Mouse (Mus musculus): ENCODE results near the gene Fat1. TPM values are rescaled to one million over a fixed set of nuclear protein-coding genes. Genes with fewer than 3 reads are reported as not detected.

Gene Fat1
- 14.8 and 16.0 TPM in 2 replicates for polyA plus RNA-seq (2015; fragmentation: Nextera tagmentation; extraction: Ambion mirVana)

- H3K9ac ChIP-seq (ENCODE audit: low read depth, low read length) = peak within 1 kb of the TSS; percentile 60
- H3K27me3 ChIP-seq (replicated peaks; ENCODE audit: control insufficient read depth, insufficient read depth, low read length) = no peaks in the 10 kb centered on the region
- peak within 1 kb of the TSS; percentile 89 for H3K4me3 ChIP-seq (ENCODE audit: low read length)
- peak within 1 kb of the TSS; percentile 96 for H3K4me2 ChIP-seq (ENCODE audit: low read length)
- under 1% methylated on average over 46 of the region's 49 CpGs for WGBS
- H3K36me3 ChIP-seq (ENCODE audit: control insufficient read depth, insufficient read depth, low read length) = no peaks in the 10 kb centered on the region
- peak; percentile 76 for ATAC-seq
- peak within 1 kb of the TSS; percentile 88 for H3K27ac ChIP-seq (ENCODE audit: low read depth, low read length)
- H3K9me3 ChIP-seq (ENCODE audit: control insufficient read depth, low read length) = no peaks in the 10 kb centered on the region
- H3K4me1 ChIP-seq (ENCODE audit: control insufficient read depth, insufficient read depth, low read depth, low read length) = no peaks in the 10 kb centered on the region; the same call in 1 of the 2 replicates
Measured at GRCm38 (mm10) chr8:44934850-44935497, at the start of gene Fat1. Gene Fat1, plus strand, starts transcription at chr8:44935447.

- H3K9me3 ChIP-seq (ENCODE audit: control insufficient read depth, low read length) = no peaks in the 10 kb centered on the region
- no peak overlapping the region for H3K9ac ChIP-seq (ENCODE audit: low read depth, low read length)
- no peaks in the 10 kb centered on the region for H3K27me3 ChIP-seq (replicated peaks; ENCODE audit: control insufficient read depth, insufficient read depth, low read length)
- no peaks in the 10 kb centered on the region for H3K36me3 ChIP-seq (ENCODE audit: control insufficient read depth, insufficient read depth, low read length)
- 0 out of 2 replicates have a peak, but pooled peaks cover 1% of the 10 kb centered on the region for H3K4me1 ChIP-seq (ENCODE audit: control insufficient read depth, insufficient read depth, low read depth, low read length)
- no peak for ATAC-seq
- H3K4me3 ChIP-seq (ENCODE audit: low read length) = no peak overlapping the region
- no peak overlapping the region for H3K4me2 ChIP-seq (ENCODE audit: low read length)
- H3K27ac ChIP-seq (ENCODE audit: low read depth, low read length) = no peak overlapping the region
- WGBS = 83% methylated on average over 6 of the region's 6 CpGs
Measured at GRCm38 (mm10) chr8:44894626-44895025, 40.6 kb upstream of the Fat1 start.

GRCm38 (mm10) chr8:44899575-44899991 lies 35.7 kb upstream of the Fat1 start:
- Histone ChIP-seq H3K4me1 (ENCODE audit: control insufficient read depth, insufficient read depth, low read depth, low read length) (0 out of 2 replicates have a peak, but pooled peaks cover 2% of the 10 kb centered on the region), H3K9me3 (ENCODE audit: control insufficient read depth, low read length) (no peaks in the 10 kb centered on the region), H3K4me3 (ENCODE audit: low read length) (no peak overlapping the region), H3K36me3 (ENCODE audit: control insufficient read depth, insufficient read depth, low read length) (no peaks in the 10 kb centered on the region), H3K27ac (ENCODE audit: low read depth, low read length) (no peak overlapping the region), H3K9ac (ENCODE audit: low read depth, low read length) (no peak overlapping the region), H3K4me2 (ENCODE audit: low read length) (no peak overlapping the region), H3K27me3 (replicated peaks; ENCODE audit: control insufficient read depth, insufficient read depth, low read length) (no peaks in the 10 kb centered on the region)
- ATAC-seq = peak; percentile 56
- WGBS = 40% methylated on average over 12 of the region's 12 CpGs

- Histone ChIP-seq H3K27ac (ENCODE audit: low read depth, low read length) (no peak overlapping the region), H3K9me3 (ENCODE audit: control insufficient read depth, low read length) (no peaks in the 10 kb centered on the region), H3K4me3 (ENCODE audit: low read length) (no peak overlapping the region), H3K36me3 (ENCODE audit: control insufficient read depth, insufficient read depth, low read length) (no peaks in the 10 kb centered on the region), H3K4me2 (ENCODE audit: low read length) (no peak overlapping the region), H3K27me3 (replicated peaks; ENCODE audit: control insufficient read depth, insufficient read depth, low read length) (no peaks in the 10 kb centered on the region), H3K4me1 (ENCODE audit: control insufficient read depth, insufficient read depth, low read depth, low read length) (no peaks in the 10 kb centered on the region), H3K9ac (ENCODE audit: low read depth, low read length) (no peak overlapping the region)
- WGBS = 75% methylated on average over 12 of the region's 12 CpGs
- ATAC-seq = no peak
Measured at GRCm38 (mm10) chr8:44911126-44911903, 23.9 kb upstream of the Fat1 start.

GRCm38 (mm10) chr8:44919487-44920082 lies 15.7 kb upstream of the Fat1 start:
- no peak for ATAC-seq
- Histone ChIP-seq H3K27me3 (replicated peaks; ENCODE audit: control insufficient read depth, insufficient read depth, low read length) (no peaks in the 10 kb centered on the region), H3K4me2 (ENCODE audit: low read length) (no peak overlapping the region), H3K4me3 (ENCODE audit: low read length) (no peak overlapping the region), H3K9ac (ENCODE audit: low read depth, low read length) (no peak overlapping the region), H3K27ac (ENCODE audit: low read depth, low read length) (no peak overlapping the region), H3K9me3 (ENCODE audit: control insufficient read depth, low read length) (no peaks in the 10 kb centered on the region), H3K36me3 (ENCODE audit: control insufficient read depth, insufficient read depth, low read length) (no peaks in the 10 kb centered on the region), H3K4me1 (ENCODE audit: control insufficient read depth, insufficient read depth, low read depth, low read length) (no peaks in the 10 kb centered on the region)
- whole genome bisulfite sequencing = 91% methylated on average over 12 of the region's 12 CpGs

- WGBS = 74% methylated on average over 7 of the region's 7 CpGs
- no peak overlapping the region for H3K4me2 ChIP-seq (ENCODE audit: low read length)
- ATAC-seq = no peak
Measured at GRCm38 (mm10) chr8:44920379-44921032, 14.7 kb upstream of the Fat1 start.

GRCm38 (mm10) chr8:44924995-44925394 lies 10.3 kb upstream of the Fat1 start:
- no peak for ATAC-seq
- WGBS = 93% methylated on average over 5 of the region's 5 CpGs

More at GRCm38 (mm10) chr8:44920379-44921032, 14.7 kb upstream of the Fat1 start:
- Histone ChIP-seq H3K27me3 (replicated peaks; ENCODE audit: control insufficient read depth, insufficient read depth, low read length) (no peaks in the 10 kb centered on the region), H3K9me3 (ENCODE audit: control insufficient read depth, low read length) (no peaks in the 10 kb centered on the region), H3K36me3 (ENCODE audit: control insufficient read depth, insufficient read depth, low read length) (no peaks in the 10 kb centered on the region), H3K27ac (ENCODE audit: low read depth, low read length) (no peak overlapping the region), H3K4me3 (ENCODE audit: low read length) (no peak overlapping the region), H3K4me1 (ENCODE audit: control insufficient read depth, insufficient read depth, low read depth, low read length) (no peaks in the 10 kb centered on the region), H3K9ac (ENCODE audit: low read depth, low read length) (no peak overlapping the region)

GRCm38 (mm10) chr8:44930058-44930457 lies 5.2 kb upstream of the Fat1 start:
- Histone ChIP-seq H3K27ac (ENCODE audit: low read depth, low read length) (no peak overlapping the region), H3K27me3 (replicated peaks; ENCODE audit: control insufficient read depth, insufficient read depth, low read length) (no peaks in the 10 kb centered on the region), H3K4me3 (ENCODE audit: low read length) (no peak overlapping the region), H3K4me2 (ENCODE audit: low read length) (no peak overlapping the region), H3K4me1 (ENCODE audit: control insufficient read depth, insufficient read depth, low read depth, low read length) (no peaks in the 10 kb centered on the region; the same call in 1 of the 2 replicates), H3K36me3 (ENCODE audit: control insufficient read depth, insufficient read depth, low read length) (no peaks in the 10 kb centered on the region), H3K9ac (ENCODE audit: low read depth, low read length) (no peak overlapping the region), H3K9me3 (ENCODE audit: control insufficient read depth, low read length) (peaks cover 3% of the 10 kb centered on the region; the same call in 1 of the 2 replicates)
- 94% methylated on average over 3 of the region's 3 CpGs for WGBS
- no peak for ATAC-seq

More at GRCm38 (mm10) chr8:44924995-44925394, 10.3 kb upstream of the Fat1 start:
- Histone ChIP-seq H3K27me3 (replicated peaks; ENCODE audit: control insufficient read depth, insufficient read depth, low read length) (no peaks in the 10 kb centered on the region), H3K27ac (ENCODE audit: low read depth, low read length) (no peak overlapping the region), H3K4me3 (ENCODE audit: low read length) (no peak overlapping the region), H3K9ac (ENCODE audit: low read depth, low read length) (no peak overlapping the region), H3K4me1 (ENCODE audit: control insufficient read depth, insufficient read depth, low read depth, low read length) (no peaks in the 10 kb centered on the region), H3K9me3 (ENCODE audit: control insufficient read depth, low read length) (peaks cover 3% of the 10 kb centered on the region; the same call in 1 of the 2 replicates), H3K4me2 (ENCODE audit: low read length) (no peak overlapping the region), H3K36me3 (ENCODE audit: control insufficient read depth, insufficient read depth, low read length) (no peaks in the 10 kb centered on the region)

All from hindbrain, embryonic 16.5 days (tissue).